Mouse (Mus musculus): Measurements from ENCODE around the gene Gm21983. TPM values are rescaled to one million over a fixed set of nuclear protein-coding genes. Genes with fewer than 3 reads are reported as not detected.

Gm21983 gene
- polyA plus RNA-seq, 1 experiment from 2014 or later: not detected

DNA sequence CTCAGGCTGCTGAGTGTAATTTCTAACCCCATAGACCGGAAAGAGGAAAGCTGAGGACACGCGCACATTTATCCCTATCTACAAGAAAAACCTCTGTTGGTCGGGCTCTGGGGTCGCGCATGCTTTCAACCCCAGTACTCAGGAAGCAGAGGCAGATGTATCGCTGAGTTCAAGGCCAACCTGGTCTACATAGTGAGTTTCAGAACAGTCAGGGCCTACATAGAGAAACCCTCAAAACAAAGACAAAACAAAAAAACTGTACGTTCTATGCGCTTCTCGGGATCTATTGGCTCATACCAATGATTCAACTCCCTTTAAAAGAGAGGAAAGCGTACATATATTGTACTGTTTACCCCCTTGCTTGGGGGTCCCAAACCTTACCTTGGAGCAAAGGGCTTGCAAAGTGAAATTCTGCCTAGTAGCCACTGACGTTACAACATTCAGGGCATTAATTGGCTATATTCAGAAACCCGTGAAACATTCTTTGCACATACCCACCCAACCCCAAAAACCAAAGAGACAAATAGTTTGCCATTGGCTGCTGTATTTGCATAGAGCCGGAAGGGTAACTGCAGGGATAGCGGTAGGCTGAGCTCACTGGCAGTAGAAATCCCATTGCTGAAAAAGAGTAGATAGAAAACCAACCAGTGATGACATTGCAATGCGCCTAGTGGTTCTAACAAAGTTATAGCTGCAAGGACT is 1.5 kb downstream of the Gm21983 start:
- H3K4me2 ChIP-seq (ENCODE audit: low read length): peak overlapping the region; percentile 51
- peak; percentile 6; the same call in 1 of the 2 replicates for ATAC-seq (ENCODE audit: low FRiP score, low TSS enrichment)
- H3K9ac ChIP-seq (replicated peaks; ENCODE audit: low read length): 0 out of 2 replicates have a peak overlapping the region, but pooled peaks have one; percentile 32
- peaks cover 16% of the 10 kb centered on the region for H3K36me3 ChIP-seq (ENCODE audit: control insufficient read depth, insufficient read depth, low read length)
- peak overlapping the region; percentile 82 for H3K27ac ChIP-seq (replicated peaks; ENCODE audit: low read depth, low read length)
- peak overlapping the region; percentile 58 for H3K4me3 ChIP-seq (replicated peaks; ENCODE audit: low read depth, low read length)
- H3K27me3 ChIP-seq (ENCODE audit: control insufficient read depth, insufficient read depth, low read length): no peaks in the 10 kb centered on the region
- no peak for DNase-seq
- 46% methylated on average over 16 of the region's 16 CpGs for WGBS
- H3K4me1 ChIP-seq (ENCODE audit: control insufficient read depth, insufficient read depth, low read length): peaks cover 14% of the 10 kb centered on the region
- H3K9me3 ChIP-seq (ENCODE audit: control insufficient read depth, low read length): no peaks in the 10 kb centered on the region

DNA sequence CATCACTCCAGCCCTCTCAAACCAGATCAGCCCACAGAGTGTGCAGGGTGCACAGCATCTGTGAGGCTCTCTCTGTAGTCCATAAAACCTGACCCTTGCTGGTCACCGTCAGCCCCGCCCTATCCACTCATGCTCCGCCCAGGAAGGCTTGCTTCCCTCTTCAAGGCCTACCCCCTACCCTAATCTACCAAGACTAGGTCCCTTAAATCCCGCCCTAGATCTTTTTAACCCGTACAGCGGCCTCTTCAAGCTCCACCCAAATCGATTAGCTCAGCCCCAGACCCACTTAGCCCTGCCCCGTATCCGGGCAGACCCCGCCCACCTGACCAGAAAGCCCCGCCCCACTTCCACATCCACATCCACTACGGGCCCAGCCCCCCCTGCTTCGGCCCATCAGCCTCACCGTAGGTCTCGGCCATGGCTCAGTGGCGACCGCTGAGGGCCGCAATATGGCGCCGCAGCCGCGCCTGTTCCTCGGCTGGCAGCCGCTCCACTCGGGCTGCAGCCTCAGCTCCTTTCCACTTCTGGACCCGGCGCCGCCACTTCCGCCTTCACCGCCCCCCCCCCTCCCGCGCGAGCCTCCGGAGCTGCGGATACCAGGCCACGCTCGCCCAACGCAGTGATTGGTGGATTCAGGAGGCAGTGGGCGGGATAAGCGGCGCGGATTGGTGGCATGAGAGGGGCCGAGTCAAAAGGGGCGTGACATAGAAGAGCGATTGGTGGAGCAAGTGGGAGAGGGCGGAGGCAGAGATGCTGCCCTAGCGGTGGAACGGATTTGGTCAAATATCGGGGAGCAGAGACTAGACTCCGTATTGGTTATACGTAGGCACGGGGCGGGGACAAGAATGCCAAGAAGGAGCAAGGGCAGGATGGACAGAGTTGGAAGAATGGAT is 2.3 kb downstream of the Gm21983 start, which contains the start of gene Rab4b:
Gene Rab4b (minus strand): TSS at position 573 of the 893 bp plus-strand sequence.
- under 1% methylated on average over 53 of the region's 53 CpGs for WGBS
- H3K4me3 ChIP-seq (replicated peaks; ENCODE audit: low read depth, low read length): peak within 1 kb of the TSS; percentile 58
- ATAC-seq (ENCODE audit: low FRiP score, low TSS enrichment) (peak; percentile 99), DNase-seq (peak; percentile 99)
- H3K9me3 ChIP-seq (ENCODE audit: control insufficient read depth, low read length): no peaks in the 10 kb centered on the region
- peaks cover 14% of the 10 kb centered on the region for H3K4me1 ChIP-seq (ENCODE audit: control insufficient read depth, insufficient read depth, low read length)
- peak within 1 kb of the TSS; percentile 47 for H3K9ac ChIP-seq (replicated peaks; ENCODE audit: low read length)
- peak within 1 kb of the TSS; percentile 57 for H3K4me2 ChIP-seq (ENCODE audit: low read length)
- peak within 1 kb of the TSS; percentile 85 for H3K27ac ChIP-seq (replicated peaks; ENCODE audit: low read depth, low read length)
- peaks cover 19% of the 10 kb centered on the region for H3K36me3 ChIP-seq (ENCODE audit: control insufficient read depth, insufficient read depth, low read length)
- H3K27me3 ChIP-seq (ENCODE audit: control insufficient read depth, insufficient read depth, low read length): no peaks in the 10 kb centered on the region

DNA sequence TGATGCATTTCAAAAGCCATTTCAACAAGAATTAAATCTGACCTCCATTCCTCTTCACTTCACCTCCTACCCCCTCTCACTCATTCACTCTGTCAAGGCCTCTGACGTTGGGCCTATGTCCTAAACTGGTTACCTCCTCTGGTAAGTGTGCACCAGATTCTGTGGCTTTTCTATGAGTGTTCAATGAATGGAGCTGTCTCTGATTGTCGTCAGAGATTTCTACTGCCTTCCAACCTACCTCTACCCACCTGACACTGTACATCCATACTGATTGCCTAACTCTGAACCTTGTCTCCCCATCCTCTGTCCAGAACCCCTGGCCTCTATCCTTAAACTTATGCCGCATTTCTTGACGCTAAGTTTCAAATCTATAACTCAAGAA is 3.0 kb downstream of the Gm21983 start:
- Histone ChIP-seq H3K4me2 (ENCODE audit: low read length) (peak overlapping the region; percentile 57), H3K4me1 (ENCODE audit: control insufficient read depth, insufficient read depth, low read length) (peaks cover 14% of the 10 kb centered on the region), H3K9me3 (ENCODE audit: control insufficient read depth, low read length) (no peaks in the 10 kb centered on the region), H3K27ac (replicated peaks; ENCODE audit: low read depth, low read length) (peak overlapping the region; percentile 85), H3K9ac (replicated peaks; ENCODE audit: low read length) (peak overlapping the region; percentile 47), H3K4me3 (replicated peaks; ENCODE audit: low read depth, low read length) (peak overlapping the region; percentile 58), H3K27me3 (ENCODE audit: control insufficient read depth, insufficient read depth, low read length) (no peaks in the 10 kb centered on the region), H3K36me3 (ENCODE audit: control insufficient read depth, insufficient read depth, low read length) (peaks cover 25% of the 10 kb centered on the region)
- ATAC-seq (ENCODE audit: low FRiP score, low TSS enrichment): 0 out of 2 replicates have a peak, but pooled peaks have one; percentile 0
- 21% methylated on average over 4 of the region's 4 CpGs for WGBS
- DNase-seq: no peak

DNA sequence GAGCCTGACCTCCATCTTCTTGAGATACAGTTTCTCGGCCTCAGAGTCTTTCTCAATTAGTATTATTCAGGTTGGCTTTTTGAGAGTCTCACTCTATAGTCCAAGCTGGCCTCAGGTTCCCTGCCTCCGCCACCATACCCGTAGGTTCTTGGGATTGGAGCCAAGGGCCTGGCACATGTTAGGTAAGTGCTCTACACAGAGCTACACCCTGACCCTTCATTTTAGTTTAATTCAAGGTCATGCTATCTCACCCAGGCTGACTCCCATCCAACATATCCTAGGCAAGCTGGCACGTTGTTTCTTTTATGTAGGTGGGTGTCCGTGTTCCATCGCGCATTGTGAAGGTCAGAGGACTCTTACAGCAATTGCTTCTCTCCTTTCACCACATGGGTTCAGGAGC is 6.0 kb downstream of the Gm21983 start:
- Histone ChIP-seq H3K27me3 (ENCODE audit: control insufficient read depth, insufficient read depth, low read length) (no peaks in the 10 kb centered on the region), H3K9me3 (ENCODE audit: control insufficient read depth, low read length) (no peaks in the 10 kb centered on the region), H3K9ac (replicated peaks; ENCODE audit: low read length) (no peak overlapping the region), H3K4me1 (ENCODE audit: control insufficient read depth, insufficient read depth, low read length) (peaks cover 11% of the 10 kb centered on the region), H3K27ac (replicated peaks; ENCODE audit: low read depth, low read length) (no peak overlapping the region), H3K4me2 (ENCODE audit: low read length) (no peak overlapping the region), H3K4me3 (replicated peaks; ENCODE audit: low read depth, low read length) (no peak overlapping the region), H3K36me3 (ENCODE audit: control insufficient read depth, insufficient read depth, low read length) (peaks cover 45% of the 10 kb centered on the region)
- 94% methylated on average over 7 of the region's 7 CpGs for WGBS
- DNase-seq (no peak), ATAC-seq (ENCODE audit: low FRiP score, low TSS enrichment) (no peak)

DNA sequence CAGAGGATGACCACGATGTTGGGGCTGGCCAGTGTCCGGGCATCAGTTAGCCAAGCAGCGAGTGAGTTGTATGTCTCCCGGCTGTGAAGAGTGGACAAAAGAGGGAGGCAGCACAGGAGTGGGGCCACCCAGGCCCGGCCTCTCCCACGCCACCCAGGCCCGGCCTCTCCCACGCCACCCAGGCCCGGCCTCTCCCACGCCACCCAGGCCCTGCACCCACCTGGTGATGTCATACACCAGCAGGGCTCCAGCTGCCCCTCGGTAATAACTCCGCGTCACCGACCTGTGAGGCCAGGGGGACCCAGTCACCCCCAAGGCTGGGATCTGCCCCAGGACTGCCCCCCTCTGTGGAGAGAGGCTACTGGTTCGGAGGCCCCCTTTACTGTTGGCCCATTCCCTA is 6.4 kb downstream of the Gm21983 start:
- H3K4me3 ChIP-seq (replicated peaks; ENCODE audit: low read depth, low read length): no peak overlapping the region
- no peaks in the 10 kb centered on the region for H3K27me3 ChIP-seq (ENCODE audit: control insufficient read depth, insufficient read depth, low read length)
- H3K9me3 ChIP-seq (ENCODE audit: control insufficient read depth, low read length): no peaks in the 10 kb centered on the region
- peaks cover 7% of the 10 kb centered on the region for H3K4me1 ChIP-seq (ENCODE audit: control insufficient read depth, insufficient read depth, low read length)
- ATAC-seq (ENCODE audit: low FRiP score, low TSS enrichment) (no peak), DNase-seq (no peak)
- no peak overlapping the region for H3K9ac ChIP-seq (replicated peaks; ENCODE audit: low read length)
- 93% methylated on average over 15 of the region's 15 CpGs for WGBS
- no peak overlapping the region for H3K4me2 ChIP-seq (ENCODE audit: low read length)
- no peak overlapping the region for H3K27ac ChIP-seq (replicated peaks; ENCODE audit: low read depth, low read length)
- peaks cover 45% of the 10 kb centered on the region for H3K36me3 ChIP-seq (ENCODE audit: control insufficient read depth, insufficient read depth, low read length)

DNA sequence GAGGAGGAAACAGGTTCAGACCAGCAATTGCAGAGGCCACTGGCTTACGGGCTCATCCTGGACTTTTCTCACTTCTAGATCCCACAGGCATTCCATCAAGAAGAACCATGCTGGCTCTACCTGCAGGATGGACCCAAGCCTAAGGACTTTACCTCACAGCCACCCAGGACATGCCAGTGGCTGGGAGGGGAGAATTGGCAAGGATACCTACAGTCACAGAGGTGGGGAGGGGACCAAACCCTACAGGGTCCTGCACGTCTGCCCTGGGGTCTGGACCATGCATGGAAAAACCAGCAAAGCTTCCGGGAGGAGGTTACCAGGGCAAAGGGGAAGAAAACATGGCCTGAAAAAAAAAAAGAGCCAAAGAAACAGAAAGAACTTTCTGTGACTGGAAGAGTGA is 9.9 kb downstream of the Gm21983 start:
- DNase-seq (no peak), ATAC-seq (ENCODE audit: low FRiP score, low TSS enrichment) (no peak)
- WGBS: 88% methylated on average over 3 of the region's 3 CpGs
- Histone ChIP-seq H3K9ac (replicated peaks; ENCODE audit: low read length) (no peak overlapping the region), H3K9me3 (ENCODE audit: control insufficient read depth, low read length) (no peaks in the 10 kb centered on the region), H3K4me1 (ENCODE audit: control insufficient read depth, insufficient read depth, low read length) (peaks cover 5% of the 10 kb centered on the region; the same call in 1 of the 2 replicates), H3K27me3 (ENCODE audit: control insufficient read depth, insufficient read depth, low read length) (no peaks in the 10 kb centered on the region), H3K27ac (replicated peaks; ENCODE audit: low read depth, low read length) (no peak overlapping the region), H3K36me3 (ENCODE audit: control insufficient read depth, insufficient read depth, low read length) (peaks cover 45% of the 10 kb centered on the region), H3K4me2 (ENCODE audit: low read length) (no peak overlapping the region), H3K4me3 (replicated peaks; ENCODE audit: low read depth, low read length) (no peak overlapping the region)

DNA sequence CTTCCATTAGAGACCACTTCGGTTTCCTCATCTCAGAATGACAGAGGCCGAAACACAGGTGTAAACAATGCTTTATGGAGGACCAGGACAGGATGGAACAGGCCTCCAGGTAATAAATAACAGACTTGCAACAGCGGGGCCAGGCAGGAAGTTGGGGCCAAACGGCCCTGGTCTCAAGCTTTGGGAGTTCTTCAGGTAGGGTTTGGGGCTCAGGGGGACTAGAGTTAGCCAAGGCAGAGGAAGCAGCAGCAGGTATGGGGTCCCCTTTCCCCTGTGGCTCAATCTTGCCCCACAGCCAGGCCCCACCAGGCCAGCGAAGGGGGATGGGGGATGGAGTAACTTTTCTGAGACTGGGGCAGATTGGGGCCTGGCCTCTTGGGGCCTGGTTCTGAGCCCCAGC is 12.5 kb downstream of the Gm21983 start:
- H3K9ac ChIP-seq (replicated peaks; ENCODE audit: low read length): no peak overlapping the region
- no peak overlapping the region for H3K27ac ChIP-seq (replicated peaks; ENCODE audit: low read depth, low read length)
- DNase-seq (no peak), ATAC-seq (ENCODE audit: low FRiP score, low TSS enrichment) (no peak)
- no peak overlapping the region for H3K4me3 ChIP-seq (replicated peaks; ENCODE audit: low read depth, low read length)
- no peaks in the 10 kb centered on the region for H3K9me3 ChIP-seq (ENCODE audit: control insufficient read depth, low read length)
- H3K27me3 ChIP-seq (ENCODE audit: control insufficient read depth, insufficient read depth, low read length): no peaks in the 10 kb centered on the region
- 94% methylated on average over 5 of the region's 5 CpGs for WGBS
- H3K4me1 ChIP-seq (ENCODE audit: control insufficient read depth, insufficient read depth, low read length): peaks cover 27% of the 10 kb centered on the region
- no peak overlapping the region for H3K4me2 ChIP-seq (ENCODE audit: low read length)
- peaks cover 41% of the 10 kb centered on the region for H3K36me3 ChIP-seq (ENCODE audit: control insufficient read depth, insufficient read depth, low read length)

DNA sequence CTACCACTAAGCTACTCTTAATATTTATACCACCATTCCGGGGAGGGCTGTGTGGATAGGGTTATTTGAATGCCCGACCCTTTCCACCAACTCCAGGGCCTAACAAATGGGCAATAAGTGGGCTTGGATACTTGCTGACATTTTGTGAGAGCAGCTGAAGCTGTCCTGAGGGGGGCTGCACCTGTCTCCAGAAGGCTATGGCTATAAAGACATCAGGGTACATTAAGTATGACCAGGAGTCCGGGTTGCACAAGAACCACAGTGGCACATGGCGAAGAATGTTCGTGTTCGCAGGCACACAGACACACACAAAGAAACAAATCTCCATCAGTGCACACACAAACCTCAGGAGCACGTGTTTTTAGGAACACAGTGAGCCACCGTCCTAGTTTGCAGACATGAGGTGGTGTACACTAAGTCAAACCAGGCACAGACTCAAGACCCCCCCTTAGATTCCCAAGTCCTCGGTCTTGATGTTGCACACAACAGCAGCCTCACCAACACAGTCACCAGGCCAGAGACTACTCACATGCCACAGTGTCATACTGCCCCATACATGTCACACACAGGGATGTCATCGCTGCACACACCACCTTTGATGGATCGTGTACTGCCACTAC is 13.3 kb downstream of the Gm21983 start:
- no peaks in the 10 kb centered on the region for H3K27me3 ChIP-seq (ENCODE audit: control insufficient read depth, insufficient read depth, low read length)
- ATAC-seq (ENCODE audit: low FRiP score, low TSS enrichment) (no peak), DNase-seq (no peak)
- no peaks in the 10 kb centered on the region for H3K9me3 ChIP-seq (ENCODE audit: control insufficient read depth, low read length)
- peak overlapping the region; percentile 78 for H3K4me3 ChIP-seq (replicated peaks; ENCODE audit: low read depth, low read length)
- peak overlapping the region; percentile 88 for H3K4me2 ChIP-seq (ENCODE audit: low read length)
- peaks cover 35% of the 10 kb centered on the region for H3K4me1 ChIP-seq (ENCODE audit: control insufficient read depth, insufficient read depth, low read length)
- H3K9ac ChIP-seq (replicated peaks; ENCODE audit: low read length): peak overlapping the region; percentile 87
- 74% methylated on average over 11 of the region's 11 CpGs for WGBS
- H3K36me3 ChIP-seq (ENCODE audit: control insufficient read depth, insufficient read depth, low read length): peaks cover 40% of the 10 kb centered on the region
- peak overlapping the region; percentile 99 for H3K27ac ChIP-seq (replicated peaks; ENCODE audit: low read depth, low read length)
